Mouse (Mus musculus): ENCODE results near the gene Sycn.

Gene Sycn

DNA sequence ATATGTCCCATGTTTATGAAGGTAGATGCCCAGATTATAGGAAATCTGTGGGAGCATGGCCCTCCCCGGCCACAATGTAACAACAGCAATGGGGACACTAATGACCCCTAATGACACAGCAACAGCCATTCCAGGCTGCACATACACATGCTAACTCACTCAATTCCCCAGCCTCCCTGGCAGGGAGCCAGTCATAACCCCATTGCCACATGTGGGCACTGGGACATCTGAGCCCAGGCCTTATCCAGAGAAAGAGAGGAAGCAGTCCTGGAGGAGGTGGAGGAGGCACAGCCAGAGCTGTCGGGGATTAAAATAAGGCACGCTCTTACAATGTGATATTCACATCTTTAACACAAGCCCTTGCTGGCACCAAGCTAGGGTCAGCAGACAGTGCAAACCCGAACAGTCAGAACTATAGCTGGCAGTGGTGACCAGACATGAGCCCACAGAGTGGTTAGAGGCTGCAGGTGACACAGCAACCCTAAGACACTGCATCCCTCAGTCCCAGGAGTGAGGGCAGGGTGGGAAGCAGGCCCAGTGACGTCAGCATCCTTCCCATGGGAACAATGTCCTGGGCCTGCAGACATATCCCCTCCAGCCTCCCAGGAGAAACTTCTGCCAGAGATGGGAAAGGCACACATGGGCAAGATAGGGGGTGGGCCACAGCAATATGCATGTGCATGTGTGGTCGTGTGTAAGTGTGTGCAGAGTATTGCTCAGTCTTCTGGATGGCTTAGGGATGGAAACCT, 46.2 kb downstream of the Sycn start:
- no peak for DNase-seq (ENCODE audit: low spot score)

DNA sequence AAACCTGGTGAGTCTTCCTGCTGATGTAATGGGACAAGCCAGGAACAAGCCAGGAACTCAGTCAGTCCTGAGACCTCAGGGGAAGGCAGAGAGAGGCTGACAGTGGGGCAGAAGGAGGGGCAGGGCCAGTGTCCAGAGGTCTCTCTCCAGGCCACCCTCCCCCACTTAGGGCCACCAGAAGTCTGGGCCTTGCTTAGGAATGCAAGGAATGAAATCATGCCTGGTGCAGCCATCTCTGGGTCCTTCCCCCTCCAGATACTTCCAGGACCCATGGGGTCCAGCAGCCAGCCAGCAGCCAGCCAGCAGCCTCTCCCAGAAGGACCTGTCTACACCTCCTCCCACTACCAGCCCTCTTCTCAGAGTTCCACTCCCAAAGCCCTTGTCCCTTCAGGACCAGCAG, 47.0 kb downstream of the Sycn start:
- DNase-seq (ENCODE audit: low spot score): no peak

Data from urinary bladder, postnatal 25 days (tissue).